Mouse (Mus musculus): ENCODE data around the gene Zfp13. TPM values are rescaled to one million over a fixed set of nuclear protein-coding genes. Genes with fewer than 3 reads are reported as not detected.
A peak's percentile ranks its signal among the peaks of the same experiment; 100 is the strongest.

Gene Zfp13
- polyA plus RNA-seq, 1 experiment, result 27.7 TPM

DNA sequence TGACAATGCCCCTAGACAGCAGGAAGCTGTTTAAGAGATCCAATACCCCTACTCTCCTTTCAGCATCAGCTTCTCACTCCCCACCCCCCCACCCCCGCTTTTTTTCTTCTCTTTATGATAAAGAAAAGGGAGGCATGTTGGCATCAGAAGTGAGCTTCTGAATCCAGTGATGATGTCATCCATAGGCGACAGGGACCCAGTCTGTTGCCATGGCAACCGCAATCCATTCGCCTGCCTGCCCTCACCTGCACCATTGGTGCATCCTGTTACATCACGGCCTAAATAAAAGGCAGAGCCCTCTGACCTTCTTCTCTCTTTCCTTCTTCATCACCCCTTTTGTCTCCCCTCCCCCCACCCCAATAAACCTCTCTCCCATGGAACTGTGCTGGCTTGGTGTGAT is 30.9 kb downstream of the Zfp13 start:
- no peaks in the 10 kb centered on the region for H3K4me1 ChIP-seq (ENCODE audit: control insufficient read depth, insufficient read depth, low read length)
- H3K36me3 ChIP-seq (ENCODE audit: control insufficient read depth, insufficient read depth, low read length, poor library complexity, severe bottlenecking), result no peaks in the 10 kb centered on the region
- H3K4me3 ChIP-seq (ENCODE audit: low read depth, low read length), result no peak overlapping the region
- no peaks in the 10 kb centered on the region for H3K9me3 ChIP-seq (replicated peaks; ENCODE audit: control insufficient read depth, insufficient read depth, low read length, poor library complexity, severe bottlenecking)
- no peaks in the 10 kb centered on the region for H3K27me3 ChIP-seq (ENCODE audit: control insufficient read depth, insufficient read depth, low read length, poor library complexity, severe bottlenecking)
- TF ChIP-seq POLR2A (IDR thresholded peaks at IDR 0.05; ENCODE audit: insufficient read depth, low read length) (no peak), EP300 (IDR thresholded peaks at IDR 0.05; ENCODE audit: insufficient read depth, low read depth, low read length) (no peak), CTCF (IDR thresholded peaks at IDR 0.05; ENCODE audit: low read depth, low read length) (no peak)
- no peak overlapping the region for H3K27ac ChIP-seq (ENCODE audit: insufficient read depth, low read length)
- H3K9ac ChIP-seq (ENCODE audit: low read depth, poor library complexity, severe bottlenecking), result no peak overlapping the region

- Histone ChIP-seq H3K36me3 (ENCODE audit: control insufficient read depth, insufficient read depth, low read length, poor library complexity, severe bottlenecking) (no peaks in the 10 kb centered on the region), H3K4me3 (ENCODE audit: low read depth, low read length) (no peak overlapping the region), H3K9me3 (replicated peaks; ENCODE audit: control insufficient read depth, insufficient read depth, low read length, poor library complexity, severe bottlenecking) (no peaks in the 10 kb centered on the region), H3K27ac (ENCODE audit: insufficient read depth, low read length) (no peak overlapping the region), H3K27me3 (ENCODE audit: control insufficient read depth, insufficient read depth, low read length, poor library complexity, severe bottlenecking) (no peaks in the 10 kb centered on the region), H3K9ac (ENCODE audit: low read depth, poor library complexity, severe bottlenecking) (no peak overlapping the region), H3K4me1 (ENCODE audit: control insufficient read depth, insufficient read depth, low read length) (no peaks in the 10 kb centered on the region)
- TF ChIP-seq EP300 (IDR thresholded peaks at IDR 0.05; ENCODE audit: insufficient read depth, low read depth, low read length), result no peak
- TF ChIP-seq POLR2A (IDR thresholded peaks at IDR 0.05; ENCODE audit: insufficient read depth, low read length), result no peak
- TF ChIP-seq CTCF (IDR thresholded peaks at IDR 0.05; ENCODE audit: low read depth, low read length), result peak; percentile 10
These were observed 32.5 kb downstream of the Zfp13 start for GRCm38 (mm10) chr17:23566787-23567186.

DNA sequence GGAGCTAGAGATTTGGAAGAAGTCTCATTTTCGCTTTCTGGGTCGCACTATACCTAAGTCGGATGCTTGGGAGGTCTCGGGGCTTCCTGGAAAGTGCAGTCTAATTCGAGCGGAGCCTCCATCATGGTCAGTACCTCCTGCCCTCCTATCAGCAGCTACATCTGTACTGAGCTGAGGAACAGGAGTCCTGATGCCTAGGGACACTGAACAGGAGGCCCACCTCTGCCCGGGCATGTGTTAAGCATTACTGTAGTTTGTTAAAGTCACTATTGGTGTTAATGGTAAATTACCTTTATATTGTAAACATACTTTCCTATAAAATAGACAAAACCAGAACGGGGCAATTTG is 34.9 kb downstream of the Zfp13 start:
- no peaks in the 10 kb centered on the region for H3K9me3 ChIP-seq (replicated peaks; ENCODE audit: control insufficient read depth, insufficient read depth, low read length, poor library complexity, severe bottlenecking)
- H3K36me3 ChIP-seq (ENCODE audit: control insufficient read depth, insufficient read depth, low read length, poor library complexity, severe bottlenecking), result no peaks in the 10 kb centered on the region
- peak overlapping the region; percentile 40 for H3K27ac ChIP-seq (ENCODE audit: insufficient read depth, low read length)
- H3K27me3 ChIP-seq (ENCODE audit: control insufficient read depth, insufficient read depth, low read length, poor library complexity, severe bottlenecking), result no peaks in the 10 kb centered on the region
- H3K9ac ChIP-seq (ENCODE audit: low read depth, poor library complexity, severe bottlenecking), result peak overlapping the region; percentile 83
- TF ChIP-seq POLR2A (IDR thresholded peaks at IDR 0.05; ENCODE audit: insufficient read depth, low read length), result no peak
- no peak for TF ChIP-seq CTCF (IDR thresholded peaks at IDR 0.05; ENCODE audit: low read depth, low read length)
- TF ChIP-seq EP300 (IDR thresholded peaks at IDR 0.05; ENCODE audit: insufficient read depth, low read depth, low read length), result no peak
- H3K4me3 ChIP-seq (ENCODE audit: low read depth, low read length), result peak overlapping the region; percentile 84
- no peaks in the 10 kb centered on the region for H3K4me1 ChIP-seq (ENCODE audit: control insufficient read depth, insufficient read depth, low read length)

DNA sequence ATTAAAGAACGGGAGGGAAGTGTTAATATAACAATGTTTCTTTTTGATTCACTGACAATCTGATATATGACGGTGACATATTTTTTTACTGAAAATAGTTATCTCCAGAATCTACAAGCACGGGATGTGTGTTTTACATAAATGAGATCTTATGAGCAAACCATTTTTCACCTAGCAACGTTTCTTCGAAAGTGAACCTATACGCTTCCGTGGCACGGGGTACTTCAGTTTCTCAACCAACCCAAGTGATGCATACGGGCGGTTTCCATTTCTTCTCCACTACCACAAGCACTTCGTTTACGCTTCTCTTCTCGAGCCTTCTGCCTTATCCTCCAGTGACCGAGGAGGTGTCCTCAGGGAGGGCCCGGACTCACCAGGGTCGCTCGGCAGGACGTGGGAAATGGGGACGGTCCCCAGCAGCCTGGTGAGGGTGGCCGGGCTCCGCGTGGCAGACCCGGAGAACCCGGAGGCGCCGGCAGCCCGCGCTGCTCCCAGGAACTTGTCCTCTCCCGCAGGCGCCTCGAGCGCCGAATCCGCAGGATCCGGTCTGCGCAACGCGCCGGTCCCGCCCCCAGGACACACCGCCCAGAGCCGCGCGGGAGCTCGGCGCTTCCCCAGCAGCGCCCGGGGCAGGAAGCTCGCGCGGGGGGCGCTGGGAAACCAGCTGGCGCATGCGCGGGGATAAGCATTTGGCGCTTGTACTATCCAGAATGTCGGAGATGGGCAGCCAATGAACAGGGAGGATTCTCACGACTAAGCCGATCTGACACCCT is 35.5 kb downstream of the Zfp13 start, which contains the start of gene Zfp213:
Zfp213 (minus strand) TSS at position 644 of the 773 bp plus-strand sequence.
- Histone ChIP-seq H3K4me1 (ENCODE audit: control insufficient read depth, insufficient read depth, low read length) (peaks cover under 1% of the 10 kb centered on the region), H3K27ac (ENCODE audit: insufficient read depth, low read length) (peak within 1 kb of the TSS; percentile 54), H3K27me3 (ENCODE audit: control insufficient read depth, insufficient read depth, low read length, poor library complexity, severe bottlenecking) (no peaks in the 10 kb centered on the region), H3K4me3 (ENCODE audit: low read depth, low read length) (peak within 1 kb of the TSS; percentile 98), H3K36me3 (ENCODE audit: control insufficient read depth, insufficient read depth, low read length, poor library complexity, severe bottlenecking) (no peaks in the 10 kb centered on the region), H3K9ac (ENCODE audit: low read depth, poor library complexity, severe bottlenecking) (peak within 1 kb of the TSS; percentile 83), H3K9me3 (replicated peaks; ENCODE audit: control insufficient read depth, insufficient read depth, low read length, poor library complexity, severe bottlenecking) (no peaks in the 10 kb centered on the region)
- TF ChIP-seq POLR2A (IDR thresholded peaks at IDR 0.05; ENCODE audit: insufficient read depth, low read length), result no peak
- TF ChIP-seq CTCF (IDR thresholded peaks at IDR 0.05; ENCODE audit: low read depth, low read length), result no peak
- no peak for TF ChIP-seq EP300 (IDR thresholded peaks at IDR 0.05; ENCODE audit: insufficient read depth, low read depth, low read length)

GRCm38 (mm10) chr17:23559767-23560166 is 39.5 kb downstream of the Zfp13 start:
- Histone ChIP-seq H3K4me1 (ENCODE audit: control insufficient read depth, insufficient read depth, low read length) (peaks cover 2% of the 10 kb centered on the region), H3K27ac (ENCODE audit: insufficient read depth, low read length) (no peak overlapping the region), H3K27me3 (ENCODE audit: control insufficient read depth, insufficient read depth, low read length, poor library complexity, severe bottlenecking) (no peaks in the 10 kb centered on the region), H3K9me3 (replicated peaks; ENCODE audit: control insufficient read depth, insufficient read depth, low read length, poor library complexity, severe bottlenecking) (no peaks in the 10 kb centered on the region), H3K4me3 (ENCODE audit: low read depth, low read length) (0 out of 2 replicates have a peak overlapping the region, but pooled peaks have one; percentile 33), H3K9ac (ENCODE audit: low read depth, poor library complexity, severe bottlenecking) (no peak overlapping the region), H3K36me3 (ENCODE audit: control insufficient read depth, insufficient read depth, low read length, poor library complexity, severe bottlenecking) (0 out of 2 replicates have a peak, but pooled peaks cover 2% of the 10 kb centered on the region)
- TF ChIP-seq CTCF (IDR thresholded peaks at IDR 0.05; ENCODE audit: low read depth, low read length) (peak; percentile 86), EP300 (IDR thresholded peaks at IDR 0.05; ENCODE audit: insufficient read depth, low read depth, low read length) (no peak), POLR2A (IDR thresholded peaks at IDR 0.05; ENCODE audit: insufficient read depth, low read length) (no peak)

GRCm38 (mm10) chr17:23555243-23555916 is 43.9 kb downstream of the Zfp13 start:
- H3K36me3 ChIP-seq (ENCODE audit: control insufficient read depth, insufficient read depth, low read length, poor library complexity, severe bottlenecking), result 0 out of 2 replicates have a peak, but pooled peaks cover 2% of the 10 kb centered on the region
- H3K9ac ChIP-seq (ENCODE audit: low read depth, poor library complexity, severe bottlenecking), result no peak overlapping the region
- no peak overlapping the region for H3K4me3 ChIP-seq (ENCODE audit: low read depth, low read length)
- H3K27ac ChIP-seq (ENCODE audit: insufficient read depth, low read length), result no peak overlapping the region
- no peaks in the 10 kb centered on the region for H3K9me3 ChIP-seq (replicated peaks; ENCODE audit: control insufficient read depth, insufficient read depth, low read length, poor library complexity, severe bottlenecking)
- TF ChIP-seq POLR2A (IDR thresholded peaks at IDR 0.05; ENCODE audit: insufficient read depth, low read length) (no peak), EP300 (IDR thresholded peaks at IDR 0.05; ENCODE audit: insufficient read depth, low read depth, low read length) (no peak), CTCF (IDR thresholded peaks at IDR 0.05; ENCODE audit: low read depth, low read length) (no peak)
- H3K27me3 ChIP-seq (ENCODE audit: control insufficient read depth, insufficient read depth, low read length, poor library complexity, severe bottlenecking), result no peaks in the 10 kb centered on the region
- peaks cover 2% of the 10 kb centered on the region for H3K4me1 ChIP-seq (ENCODE audit: control insufficient read depth, insufficient read depth, low read length)
